Mouse (Mus musculus) spleen, postnatal 14 days (tissue): ENCODE measurements around the gene Erfe.

Experiments used
- DNase-seq, 2 experiments: peaks; one replicate each; pipeline ENCODE4 v3.0.0; 2021 to 2022; ENCODE audit warnings: low spot score in 2 of 2

The Erfe gene

GRCm38 (mm10) chr1:91373414-91373835, 7.2 kb downstream of the Erfe start:
- DNase-seq, result no peak

GRCm38 (mm10) chr1:91380453-91381090, 14.3 kb downstream of the Erfe start:
- peak; percentile 61 to 79 for DNase-seq

- no peak for DNase-seq
These were observed 14.9 kb downstream of the Erfe start for GRCm38 (mm10) chr1:91381091-91381471.

- DNase-seq, result no peak
These were observed 24.1 kb downstream of the Erfe start for GRCm38 (mm10) chr1:91390369-91390768.

- no peak for DNase-seq
These were observed 31.7 kb downstream of the Erfe start for GRCm38 (mm10) chr1:91397927-91398259.

- peak; percentile 68 to 75 for DNase-seq
These were observed 32.2 kb downstream of the Erfe start, which contains the start of gene Ilkap for GRCm38 (mm10) chr1:91398260-91399062. Gene Ilkap (minus strand): TSS chr1:91398815.

GRCm38 (mm10) chr1:91404976-91405375, 38.7 kb downstream of the Erfe start:
- no peak for DNase-seq

GRCm38 (mm10) chr1:91405406-91406169, 39.4 kb downstream of the Erfe start:
- no peak for DNase-seq

- DNase-seq, result no peak
These were observed 41.6 kb downstream of the Erfe start for GRCm38 (mm10) chr1:91407819-91408218.

- DNase-seq, result no peak
These were observed 45.5 kb downstream of the Erfe start for GRCm38 (mm10) chr1:91411631-91412285.

- DNase-seq, result peak in 1 of 2 experiments; percentile 11
These were observed 46.2 kb downstream of the Erfe start for GRCm38 (mm10) chr1:91412286-91413029.

GRCm38 (mm10) chr1:91413030-91413506, 46.8 kb downstream of the Erfe start:
- peak; percentile 82 to 84 for DNase-seq

- DNase-seq, result no peak
These were observed 47.3 kb downstream of the Erfe start for GRCm38 (mm10) chr1:91413536-91413897.

GRCm38 (mm10) chr1:91413898-91414594, 47.8 kb downstream of the Erfe start, which contains the start of gene Hes6:
Gene Hes6 (minus strand): TSS chr1:91414038.
- peak in 1 of 2 experiments; percentile 37 for DNase-seq

- DNase-seq, result no peak
These were observed 48.7 kb downstream of the Erfe start for GRCm38 (mm10) chr1:91414903-91415302.

GRCm38 (mm10) chr1:91415311-91415710, 49.1 kb downstream of the Erfe start:
- no peak for DNase-seq

- no peak for DNase-seq
These were observed 51.8 kb downstream of the Erfe start for GRCm38 (mm10) chr1:91417991-91418390.

GRCm38 (mm10) chr1:91419862-91420600, 53.8 kb downstream of the Erfe start:
- no peak for DNase-seq

- DNase-seq, result no peak
These were observed 54.4 kb downstream of the Erfe start for GRCm38 (mm10) chr1:91420601-91421065.
